Mouse (Mus musculus) E14TG2a.4 (cell line): Measurements from ENCODE around the gene Acot4.

Experiments
- CTCF ChIP-seq: conservative IDR thresholded peaks from 2 replicates; pipeline ENCODE4 v1.5.1; 2014; ENCODE audit warnings: low read length
- NANOG ChIP-seq: IDR thresholded peaks from 2 replicates; pipeline ENCODE4 v1.6.1; 2014; ENCODE audit warnings: borderline replicate concordance, low read length, mixed read lengths

GRCm38 (mm10) chr12:84000418-84000817 lies 37.8 kb upstream of the Acot4 start:
- TF ChIP-seq CTCF (no peak), NANOG (no peak)
